Mouse (Mus musculus) lung, adult 2 months (tissue): ENCODE data around the gene Aff4.

Experiments used
- CTCF ChIP-seq: fragments of 200-500 bp; IDR thresholded peaks from 2 replicates; pipeline ENCODE4 v1.5.1; 2011; ENCODE audit warnings: mild to moderate bottlenecking, low read length, control low read depth; ENCODE audit not compliant: insufficient read depth
- POLR2A ChIP-seq: fragments of 200-500 bp; IDR thresholded peaks from 2 replicates; pipeline ENCODE4 v1.6.1; 2011; ENCODE audit warnings: low read depth, mild to moderate bottlenecking, control low read depth, low read length, borderline replicate concordance; ENCODE audit errors: extremely low read depth

- TF ChIP-seq POLR2A (no peak), CTCF (peak; percentile 70)
Observed at GRCm38 (mm10) chr11:53466231-53466971, 115.8 kb downstream of the Aff4 start.
